Mouse (Mus musculus) retina, embryonic 14.5 days (tissue): ENCODE results near the gene Dnah6.

ENCODE experiments used
- DNase-seq: peaks from one replicate; pipeline ENCODE4 v3.0.0-alpha.2; 2015; ENCODE audit warnings: low spot score

Gene Dnah6

GRCm38 (mm10) chr6:73143403-73143802, 78.0 kb downstream of the Dnah6 start:
- no peak for DNase-seq

- DNase-seq: no peak
These were observed 78.7 kb downstream of the Dnah6 start for GRCm38 (mm10) chr6:73142776-73143175.

- DNase-seq: no peak
These were observed 80.6 kb downstream of the Dnah6 start for GRCm38 (mm10) chr6:73140836-73141235.

- no peak for DNase-seq
These were observed 88.7 kb downstream of the Dnah6 start for GRCm38 (mm10) chr6:73132784-73133183.

DNA sequence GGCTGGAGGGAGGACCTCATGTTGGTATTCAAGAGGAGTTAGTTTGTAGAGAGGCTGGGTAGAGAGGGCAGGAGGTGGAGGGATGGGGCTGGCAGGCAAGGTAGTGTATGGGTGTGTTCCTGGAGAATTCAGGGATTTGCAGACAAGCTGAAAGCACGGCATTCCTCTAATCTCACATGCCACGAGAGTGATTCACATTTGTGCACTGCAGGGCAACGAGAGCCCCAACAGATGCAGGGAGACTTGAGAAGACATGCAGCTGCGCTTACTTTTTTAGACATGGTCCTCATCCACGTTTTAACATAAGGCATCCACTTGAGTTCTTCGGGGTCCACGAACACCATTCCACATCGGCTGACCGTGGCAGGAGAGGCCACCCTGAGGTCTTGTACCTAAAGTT, 93.9 kb downstream of the Dnah6 start:
- DNase-seq: no peak

GRCm38 (mm10) chr6:73120348-73120747, 101.1 kb downstream of the Dnah6 start:
- DNase-seq: no peak

DNA sequence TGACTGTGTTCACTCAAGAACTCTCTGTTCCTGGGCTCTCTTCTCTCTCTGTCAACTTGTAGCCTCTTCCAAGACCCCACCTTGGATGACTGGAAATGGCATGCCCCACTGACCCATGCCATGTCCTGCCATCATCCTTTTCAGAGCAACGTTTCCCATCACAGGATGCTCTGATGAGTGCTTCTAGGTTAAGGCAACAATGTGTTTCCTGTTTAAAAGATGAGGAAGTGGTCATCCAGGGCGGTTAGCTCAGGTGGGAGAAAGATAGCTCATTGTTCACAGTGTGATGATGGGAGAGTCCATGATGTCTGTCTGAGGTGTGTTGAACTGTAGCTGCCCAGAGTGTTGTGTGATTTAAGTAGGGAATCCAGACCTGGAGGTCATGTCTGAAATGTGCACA, 107.6 kb downstream of the Dnah6 start:
- no peak for DNase-seq

- DNase-seq: no peak
These were observed 108.1 kb downstream of the Dnah6 start for GRCm38 (mm10) chr6:73113365-73113764.

- DNase-seq: no peak
These were observed 128.3 kb downstream of the Dnah6 start for GRCm38 (mm10) chr6:73093133-73093532.

- DNase-seq: no peak
These were observed 130.6 kb downstream of the Dnah6 start for GRCm38 (mm10) chr6:73090836-73091235.

GRCm38 (mm10) chr6:73082571-73082970, 138.9 kb downstream of the Dnah6 start:
- no peak for DNase-seq

DNA sequence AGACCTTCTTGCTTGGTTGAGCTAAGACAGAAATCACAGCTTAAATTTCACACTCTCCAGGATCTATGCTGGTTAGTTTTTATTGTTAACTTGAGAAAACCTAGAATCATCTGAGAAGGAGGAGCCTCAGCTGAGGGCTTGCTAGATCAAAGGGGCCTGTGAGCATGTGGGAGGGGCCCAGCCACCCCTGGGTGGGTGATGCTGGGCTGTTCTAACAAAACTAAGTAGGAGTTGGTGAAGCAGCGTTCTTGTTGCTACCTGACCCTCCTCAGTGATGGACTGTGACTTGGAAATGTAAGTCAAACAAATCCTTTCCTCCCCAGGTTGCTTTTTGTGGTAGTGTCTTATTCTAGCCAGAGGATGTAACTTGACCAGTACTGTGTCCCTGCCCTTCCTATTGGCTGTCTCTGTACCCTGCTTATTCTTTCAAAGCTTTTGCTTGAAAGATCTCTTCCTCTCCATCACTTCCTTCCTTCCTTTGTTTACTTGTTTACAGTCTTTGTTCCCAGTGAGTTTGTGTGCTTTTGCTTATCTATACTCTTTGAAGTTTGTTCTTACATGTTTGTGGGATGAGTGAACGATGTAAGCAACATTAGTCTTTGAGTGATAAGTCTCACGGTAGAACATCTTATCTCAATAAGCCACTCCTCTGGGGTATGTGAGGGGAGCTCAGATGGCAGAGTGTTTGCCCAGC, 149.2 kb downstream of the Dnah6 start:
- no peak for DNase-seq

DNA sequence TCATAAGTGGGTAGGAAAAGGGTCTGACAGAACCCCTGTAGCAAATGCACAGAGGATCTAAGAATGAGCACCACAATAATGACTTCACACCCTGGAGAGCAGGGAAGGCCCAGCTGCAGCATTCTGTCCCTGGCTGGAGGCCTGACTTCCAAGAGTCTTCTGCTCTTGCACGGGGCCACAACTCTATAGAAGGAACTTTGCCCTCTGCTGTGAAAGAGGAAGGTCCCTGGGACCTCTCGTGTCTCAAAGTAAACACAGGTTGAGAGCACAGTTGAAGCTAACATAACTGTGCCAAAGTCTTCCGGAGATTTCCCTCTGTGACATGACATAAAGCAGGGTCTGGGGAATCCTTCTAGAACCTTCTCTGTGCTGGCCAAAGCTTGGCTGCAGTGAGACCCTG, 150.2 kb downstream of the Dnah6 start:
- DNase-seq: no peak

- no peak for DNase-seq
These were observed 150.8 kb downstream of the Dnah6 start for GRCm38 (mm10) chr6:73070663-73071062.

DNA sequence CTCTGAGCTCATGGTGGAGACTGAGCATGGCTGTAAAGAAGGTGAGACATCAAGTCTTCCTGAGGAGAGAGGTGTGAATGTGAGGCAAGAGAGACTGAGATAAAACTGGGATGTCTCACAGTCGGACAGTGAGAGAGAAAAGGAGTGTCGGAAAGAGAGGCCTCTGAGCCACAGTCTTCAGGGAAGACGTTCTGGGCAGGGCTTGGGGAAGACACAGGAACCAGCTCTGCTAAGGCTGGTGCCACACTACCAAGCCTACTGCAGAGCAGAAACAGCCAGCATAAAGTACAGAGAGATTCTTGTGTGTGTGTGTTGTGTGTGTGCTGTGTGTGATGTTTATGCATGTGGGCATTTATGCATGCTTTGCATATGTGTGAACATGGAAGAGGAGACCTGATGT, 156.9 kb downstream of the Dnah6 start:
- DNase-seq: no peak

- DNase-seq: no peak
These were observed 161.8 kb downstream of the Dnah6 start for GRCm38 (mm10) chr6:73059596-73060121.

DNA sequence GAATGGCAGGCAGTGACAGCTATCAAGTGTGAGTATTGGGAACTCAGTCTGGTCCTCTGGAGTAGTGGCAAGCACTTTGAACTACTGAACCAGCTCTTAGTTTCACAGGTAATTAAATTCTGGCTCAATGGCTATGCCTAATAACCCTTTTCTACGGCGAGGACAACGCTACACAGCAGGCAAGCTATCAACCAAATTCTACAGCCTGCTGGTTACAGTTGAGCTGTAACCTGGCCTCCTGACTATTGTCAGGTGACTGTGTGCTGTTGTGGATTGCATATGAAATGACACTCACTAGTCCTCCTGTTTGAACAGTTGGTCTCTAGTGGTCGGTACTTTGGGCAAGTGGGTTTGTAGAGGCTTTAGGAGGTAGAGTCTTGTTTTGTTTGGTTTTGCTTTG, 162.3 kb downstream of the Dnah6 start:
- no peak for DNase-seq

DNA sequence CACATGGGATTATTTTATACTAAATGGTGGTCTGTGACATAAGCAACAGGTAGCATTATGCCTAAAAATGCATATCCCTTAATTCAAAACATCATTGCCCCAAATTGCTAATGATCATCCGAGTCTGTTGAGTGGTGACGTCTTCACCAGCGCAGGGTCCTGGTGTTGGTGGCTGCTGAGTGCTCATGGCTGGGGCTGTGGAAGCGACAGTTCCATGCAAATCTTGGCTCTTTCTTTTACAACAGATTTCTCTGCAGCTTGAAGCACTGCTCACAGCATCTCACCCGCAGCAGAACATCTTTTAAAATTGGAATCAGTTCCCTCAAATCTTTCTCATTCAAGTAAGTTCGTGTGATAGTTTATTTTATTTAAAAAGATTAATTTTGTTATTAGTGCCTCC, 166.1 kb downstream of the Dnah6 start:
- no peak for DNase-seq

GRCm38 (mm10) chr6:73054807-73055206, 166.6 kb downstream of the Dnah6 start:
- no peak for DNase-seq

GRCm38 (mm10) chr6:73053526-73053925, 167.9 kb downstream of the Dnah6 start:
- DNase-seq: no peak

DNA sequence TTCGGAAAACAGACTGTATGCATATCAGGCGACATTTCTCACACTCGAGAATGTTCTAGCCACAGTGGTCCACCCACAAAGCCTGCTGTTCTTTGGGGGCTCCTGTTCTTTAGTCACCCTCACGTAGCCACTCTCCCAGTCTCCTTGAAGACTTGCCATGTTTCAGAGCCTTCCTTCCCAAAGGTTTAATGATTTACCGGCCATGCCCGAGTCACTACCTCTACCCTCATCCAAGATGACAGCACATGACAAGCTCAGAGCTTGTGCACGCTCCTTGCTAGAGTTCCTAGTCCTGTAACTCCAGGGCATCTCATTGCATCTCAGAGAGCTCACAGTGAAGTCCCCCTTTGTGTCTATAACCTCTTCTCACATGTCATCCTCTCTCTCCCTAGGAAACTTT, 174.2 kb downstream of the Dnah6 start:
- DNase-seq: no peak

DNA sequence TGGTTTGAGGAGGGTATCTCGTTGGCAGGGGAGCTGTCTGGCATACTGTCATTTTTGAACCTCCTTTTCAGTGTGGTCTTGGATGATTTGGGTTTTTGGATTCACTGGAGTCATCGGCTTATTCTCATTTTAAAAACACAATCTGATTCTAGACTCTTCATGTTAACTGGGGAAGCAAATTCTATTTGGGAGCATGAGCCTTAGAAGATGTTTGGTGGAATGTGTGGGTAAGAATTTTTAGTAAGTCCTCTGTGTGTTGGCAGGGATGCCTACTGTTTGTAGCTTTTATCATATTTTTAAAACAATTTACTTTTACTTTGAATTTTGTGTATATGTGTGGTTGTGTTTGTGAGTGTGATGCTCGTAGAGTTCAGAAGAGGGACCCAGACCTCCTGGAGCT, 175.5 kb downstream of the Dnah6 start:
- DNase-seq: no peak

DNA sequence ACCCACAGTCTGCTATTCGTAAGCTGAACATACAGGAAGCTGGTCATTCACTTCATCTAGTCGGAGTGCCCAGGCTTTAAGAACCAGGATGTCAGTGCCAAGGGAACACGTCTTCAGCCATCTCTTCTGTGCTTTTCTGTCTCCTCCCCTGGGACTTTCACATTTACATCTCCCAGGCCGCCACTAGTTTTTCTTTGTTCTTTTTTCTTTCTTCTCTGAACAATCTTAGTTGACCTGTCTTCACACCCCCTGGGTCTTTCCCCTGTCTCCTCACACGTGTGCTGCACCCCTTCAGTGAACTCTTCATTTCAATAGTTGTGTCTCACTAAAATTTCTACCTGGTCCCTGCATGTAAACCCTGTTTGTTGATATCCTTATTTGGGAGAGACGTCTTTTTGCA, 179.2 kb downstream of the Dnah6 start:
- no peak for DNase-seq

DNA sequence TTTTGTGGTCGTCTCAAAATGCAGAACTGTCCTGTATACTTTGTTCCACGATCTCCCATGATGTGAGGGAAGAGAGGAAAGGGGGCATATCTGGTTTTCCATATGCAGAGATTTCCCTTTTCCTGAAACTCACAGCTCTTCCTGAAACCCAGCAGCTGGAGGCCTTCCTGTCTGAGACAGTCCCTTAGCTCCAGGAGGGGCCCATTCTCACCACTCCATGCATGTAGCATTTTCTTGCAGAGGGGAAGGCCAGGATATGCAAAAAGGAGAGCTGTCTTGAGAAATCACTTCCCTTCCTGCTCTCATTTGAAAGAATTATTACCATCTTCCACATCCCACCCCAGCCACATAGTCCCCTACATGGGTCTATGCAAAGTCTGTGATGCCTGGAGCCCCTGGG, 183.2 kb downstream of the Dnah6 start:
- DNase-seq: no peak
